Comparison of ENCODE assay signal across 19 mouse cellular contexts in the genomic region with DNA sequence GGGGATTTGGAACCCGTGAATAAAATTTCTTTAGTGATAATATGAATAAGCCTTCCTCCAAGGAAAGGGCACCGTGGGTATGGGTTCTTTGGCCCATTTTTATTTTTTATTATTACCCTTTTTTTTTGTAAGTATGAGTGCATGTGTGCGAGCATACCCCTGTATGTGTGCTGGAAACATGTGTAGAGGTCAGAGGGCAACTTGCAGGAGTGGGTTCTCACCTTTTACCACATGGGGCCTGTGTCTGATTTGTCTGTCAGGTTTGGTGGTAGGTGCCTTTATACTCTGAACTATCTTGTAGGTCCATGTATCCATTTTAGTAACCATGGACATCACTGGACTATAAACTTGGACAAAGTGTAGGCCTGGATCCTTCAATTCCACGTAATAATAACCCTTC. TPM values are rescaled to one million over a fixed set of nuclear protein-coding genes. Genes with fewer than 3 reads are reported as not detected.
DNase-seq lines count a peak whose midpoint lies in the region; ATAC-seq and TF ChIP-seq lines count a peak whose summit lies in the region.
"Had no signal": no experiment of that assay in that cellular context is flagged by ENCODE, and none has a peak within 500 bp of the region (broad histone marks: within the 10 kb centered on the region; RNA-seq: fewer than 3 reads in every experiment).

No protein-coding gene starts in this region.

- peak overlapping the region; percentile 90; the same call in 1 of the 2 replicates for H3K4me2 ChIP-seq in heart, embryonic 15.5 days
- peak overlapping the region; percentile 92 for H3K4me2 ChIP-seq in liver, embryonic 15.5 days
- H3K4me2 ChIP-seq in liver, embryonic 11.5 days: no peak overlapping the region; the same call in 1 of the 2 replicates
- H3K4me2 ChIP-seq in myocyte (ENCODE audit: low read depth): peak overlapping the region; percentile 71

- ATAC-seq in heart, embryonic 15.5 days (replicated peaks; ENCODE audit: insufficient number of reproducible peaks, insufficient read depth, low FRiP score, low read depth): no peak
- ATAC-seq in liver, embryonic 15.5 days (ENCODE audit: insufficient read depth): no peak
- no peak for ATAC-seq in liver, embryonic 11.5 days (replicated peaks; ENCODE audit: low FRiP score)

- H3K4me3 ChIP-seq in heart, embryonic 15.5 days: no peak overlapping the region; the same call in 1 of the 2 replicates
- H3K4me3 ChIP-seq in liver, embryonic 15.5 days (replicated peaks): no peak overlapping the region
- no peak overlapping the region for H3K4me3 ChIP-seq in liver, embryonic 11.5 days (ENCODE audit: low read depth, low read length)
- peak overlapping the region; percentile 42 for H3K4me3 ChIP-seq in myocyte

- H3ac ChIP-seq in myocyte (ENCODE audit: control insufficient read depth, insufficient read length): no peak overlapping the region

- H3K79me2 ChIP-seq in myocyte (ENCODE audit: control insufficient read depth, insufficient read depth): peaks cover 32% of the 10 kb centered on the region

- intact Hi-C loops in heart, postnatal 25 days (cut with DNase I): loop anchor here (2.0 kb wide), 1 partner anchor 36 kb away; no protein-coding TSS in a partner anchor
- intact Hi-C loops in heart, postnatal 14 days (cut with DNase I): no loop called here

- no peak for TF ChIP-seq POLR2A in myocyte (IDR thresholded peaks at IDR 0.05; ENCODE audit: insufficient read length, low read depth)

- no peaks in the 10 kb centered on the region for H3K36me3 ChIP-seq in heart, embryonic 15.5 days
- H3K36me3 ChIP-seq in liver, embryonic 15.5 days (replicated peaks): no peaks in the 10 kb centered on the region
- no peaks in the 10 kb centered on the region for H3K36me3 ChIP-seq in liver, embryonic 11.5 days (ENCODE audit: control insufficient read depth, insufficient read depth, low read length)
- no peaks in the 10 kb centered on the region for H3K36me3 ChIP-seq in myocyte (ENCODE audit: control insufficient read depth, insufficient read depth)
- H3K36me3 ChIP-seq: forebrain, embryonic 10.5 days; liver, embryonic 13.5 days; midbrain, embryonic 13.5 days had no signal

- WGBS in heart, embryonic 15.5 days: 85% methylated on average over 4 of the region's 4 CpGs
- WGBS in liver, embryonic 15.5 days (ENCODE audit: insufficient replicate concordance): 69% methylated on average over 4 of the region's 4 CpGs
- WGBS in liver, embryonic 11.5 days: 86% methylated on average over 4 of the region's 4 CpGs

- H3K27me3 ChIP-seq in heart, embryonic 15.5 days: no peaks in the 10 kb centered on the region
- no peaks in the 10 kb centered on the region for H3K27me3 ChIP-seq in liver, embryonic 15.5 days
- H3K27me3 ChIP-seq in liver, embryonic 11.5 days (replicated peaks; ENCODE audit: control insufficient read depth, insufficient read depth, low read length): no peaks in the 10 kb centered on the region
- H3K27me3 ChIP-seq in myocyte (ENCODE audit: control insufficient read depth, insufficient read depth, insufficient read length): no peaks in the 10 kb centered on the region
- H3K27me3 ChIP-seq: liver, embryonic 13.5 days had no signal

- peak; percentile 79 for DNase-seq in heart, adult 11 months
- no peak for DNase-seq in heart, postnatal 25 days (ENCODE audit: low spot score)
- no peak for DNase-seq in heart, postnatal 14 days
- DNase-seq in liver, embryonic 11.5 days (ENCODE audit: low spot score): no peak
- DNase-seq: adrenal gland, postnatal 25 days; cerebellum, adult 11 months; cerebellum, postnatal 25 days; embryo, embryonic 11 days; forebrain, postnatal 0 days; layer of hippocampus, adult 9-11 months; left cerebral cortex, postnatal 4 days; liver, embryonic 13.5 days; right cerebral cortex, postnatal 4 days; thymus, adult 2 months had no signal

- H3K9ac ChIP-seq in heart, embryonic 15.5 days: peak overlapping the region; percentile 94; the same call in 1 of the 2 replicates
- H3K9ac ChIP-seq in liver, embryonic 15.5 days: no peak overlapping the region
- no peak overlapping the region for H3K9ac ChIP-seq in liver, embryonic 11.5 days (ENCODE audit: low read depth, low read length)

- peak overlapping the region; percentile 95 for H3K27ac ChIP-seq in heart, embryonic 15.5 days
- H3K27ac ChIP-seq in liver, embryonic 15.5 days (replicated peaks): no peak overlapping the region
- H3K27ac ChIP-seq in liver, embryonic 11.5 days (ENCODE audit: low read depth, low read length): no peak overlapping the region
- H3K27ac ChIP-seq: liver, embryonic 13.5 days; midbrain, embryonic 13.5 days had no signal

- no peaks in the 10 kb centered on the region for H3K9me3 ChIP-seq in heart, embryonic 15.5 days (replicated peaks)
- no peaks in the 10 kb centered on the region for H3K9me3 ChIP-seq in liver, embryonic 15.5 days (replicated peaks)
- no peaks in the 10 kb centered on the region for H3K9me3 ChIP-seq in liver, embryonic 11.5 days (ENCODE audit: control insufficient read depth, low read length)
- H3K9me3 ChIP-seq: forebrain, embryonic 10.5 days; liver, embryonic 13.5 days; midbrain, embryonic 13.5 days had no signal

- peaks cover 54% of the 10 kb centered on the region for H3K4me1 ChIP-seq in heart, embryonic 15.5 days (replicated peaks)
- peaks cover 20% of the 10 kb centered on the region for H3K4me1 ChIP-seq in liver, embryonic 15.5 days (replicated peaks)
- H3K4me1 ChIP-seq in liver, embryonic 11.5 days (replicated peaks; ENCODE audit: control insufficient read depth, insufficient read depth, low read length): peaks cover 11% of the 10 kb centered on the region

TF ChIP-seq in myocyte, 11 proteins besides CTCF, POLR2A, EP300 and RAD21:
- no peak for TF ChIP-seq TCF12 (IDR thresholded peaks at IDR 0.05; ENCODE audit: insufficient read depth, poor library complexity, severe bottlenecking)
- TF ChIP-seq MYOD1 (IDR thresholded peaks at IDR 0.05; ENCODE audit: control insufficient read depth in 1 of 3, insufficient read length in 2 of 3, low read depth in 2 of 3): no peak
- TF ChIP-seq MAX (IDR thresholded peaks at IDR 0.05; ENCODE audit: low read depth): no peak
- TF ChIP-seq CEBPB (IDR thresholded peaks at IDR 0.05; ENCODE audit: insufficient read depth, poor library complexity, severe bottlenecking): no peak
- no peak for TF ChIP-seq E2F4 (IDR thresholded peaks at IDR 0.05; ENCODE audit: insufficient read depth)
- no peak for TF ChIP-seq REST (IDR thresholded peaks at IDR 0.05; ENCODE audit: insufficient read depth, insufficient read length)
- no peak for TF ChIP-seq USF1 (IDR thresholded peaks at IDR 0.05; ENCODE audit: low read depth)

RNA-seq across cellular contexts. Expression of a gene that starts 1.0 kb away (rescaled TPM):
- total RNA-seq in heart, postnatal 25 days (2021): 100 to 1,000 TPM; 105 to 109 TPM
- polyA plus RNA-seq in heart, embryonic 15.5 days (2015; fragmentation: Nextera tagmentation; extraction: Ambion mirVana): 208 and 210 TPM in 2 replicates
- total RNA-seq in heart, postnatal 14 days (2021): 100 to 1,000 TPM; 122 to 138 TPM
- 27.2 and 28.0 TPM in 2 replicates for polyA plus RNA-seq in liver, embryonic 15.5 days (2015; fragmentation: Nextera tagmentation; extraction: Ambion mirVana)
- polyA plus RNA-seq in liver, embryonic 11.5 days (2014; fragmentation: Nextera tagmentation; extraction: Ambion mirVana): 75.7 and 77.8 TPM in 2 replicates
- 57.7 TPM for polyA plus RNA-seq in myocyte (2012; fragmentation: generic; extraction: Trizol)
